Mouse (Mus musculus): ENCODE data around the gene Phf13. TPM values are rescaled to one million over a fixed set of nuclear protein-coding genes. Genes with fewer than 3 reads are reported as not detected.

Gene Phf13
- polyA plus RNA-seq, 1 experiment from 2014 or later = 32.1 TPM

DNA sequence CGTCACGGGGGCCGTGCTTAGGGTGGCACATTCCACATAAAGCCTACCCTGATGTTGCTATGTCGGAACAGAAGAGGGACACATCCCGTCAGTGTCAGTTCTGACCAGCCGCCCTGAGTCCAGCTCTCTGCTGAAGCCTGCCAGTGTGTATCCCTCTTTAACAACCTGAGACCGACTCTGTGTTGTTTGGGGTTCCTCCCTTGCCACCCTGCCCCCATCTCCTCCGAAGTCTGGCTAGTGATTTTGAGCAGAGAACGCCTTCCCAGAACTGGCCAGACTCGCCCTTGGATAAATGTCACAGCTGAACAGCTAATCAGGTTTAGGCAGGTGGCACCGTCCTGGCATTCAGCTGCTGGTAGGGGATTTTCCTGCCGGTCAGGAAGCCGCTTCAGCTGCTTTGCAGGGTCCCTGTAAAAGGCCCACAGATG lies 14.7 kb upstream of the Phf13 start:
- Histone ChIP-seq H3K27ac (peak overlapping the region; percentile 91; the same call in 1 of the 2 replicates), H3K9me3 (replicated peaks) (no peaks in the 10 kb centered on the region), H3K36me3 (peaks cover 37% of the 10 kb centered on the region), H3K4me3 (replicated peaks) (peak overlapping the region; percentile 85), H3K4me2 (peak overlapping the region; percentile 94), H3K9ac (peak overlapping the region; percentile 67), H3K27me3 (no peaks in the 10 kb centered on the region), H3K4me1 (peaks cover 55% of the 10 kb centered on the region)
- 15% methylated on average over 13 of the region's 13 CpGs for WGBS
- no peak for ATAC-seq (replicated peaks; ENCODE audit: low FRiP score)

DNA sequence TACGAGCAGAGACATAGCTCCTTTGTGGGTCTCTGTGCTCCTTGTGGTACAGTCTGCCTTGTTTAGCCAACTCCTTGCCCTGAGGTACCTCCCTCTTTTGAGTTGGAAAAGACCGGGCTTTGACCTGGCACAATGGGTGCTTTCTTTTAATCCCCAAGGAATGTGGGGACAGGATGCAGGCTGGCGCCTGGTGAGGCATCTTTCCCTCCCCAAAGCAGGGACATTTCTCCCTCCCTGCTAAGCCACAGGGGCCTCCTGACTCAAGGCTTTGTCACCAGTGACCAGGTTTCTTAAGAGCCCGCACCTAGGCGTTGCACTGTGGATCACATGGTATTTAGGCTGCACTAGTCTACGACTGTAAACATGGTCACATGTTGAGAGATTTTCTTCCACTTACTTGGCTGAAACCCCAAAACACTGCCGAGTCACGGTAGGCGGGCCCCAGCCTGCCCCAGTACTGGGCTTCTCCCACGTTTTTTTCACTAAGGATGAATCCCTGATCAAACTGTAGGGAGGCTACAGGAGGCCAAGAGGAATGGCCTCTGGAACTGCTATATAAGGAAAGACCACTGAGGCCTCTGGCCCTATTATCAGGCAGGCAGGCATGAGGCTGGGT lies 14.1 kb upstream of the Phf13 start:
- Histone ChIP-seq H3K4me2 (peak overlapping the region; percentile 94), H3K9me3 (replicated peaks) (no peaks in the 10 kb centered on the region), H3K4me1 (peaks cover 55% of the 10 kb centered on the region), H3K9ac (peak overlapping the region; percentile 67), H3K27me3 (no peaks in the 10 kb centered on the region), H3K27ac (peak overlapping the region; percentile 91), H3K36me3 (peaks cover 32% of the 10 kb centered on the region), H3K4me3 (replicated peaks) (peak overlapping the region; percentile 85)
- ATAC-seq (replicated peaks; ENCODE audit: low FRiP score) = peak; percentile 19
- WGBS = 3% methylated on average over 10 of the region's 10 CpGs

DNA sequence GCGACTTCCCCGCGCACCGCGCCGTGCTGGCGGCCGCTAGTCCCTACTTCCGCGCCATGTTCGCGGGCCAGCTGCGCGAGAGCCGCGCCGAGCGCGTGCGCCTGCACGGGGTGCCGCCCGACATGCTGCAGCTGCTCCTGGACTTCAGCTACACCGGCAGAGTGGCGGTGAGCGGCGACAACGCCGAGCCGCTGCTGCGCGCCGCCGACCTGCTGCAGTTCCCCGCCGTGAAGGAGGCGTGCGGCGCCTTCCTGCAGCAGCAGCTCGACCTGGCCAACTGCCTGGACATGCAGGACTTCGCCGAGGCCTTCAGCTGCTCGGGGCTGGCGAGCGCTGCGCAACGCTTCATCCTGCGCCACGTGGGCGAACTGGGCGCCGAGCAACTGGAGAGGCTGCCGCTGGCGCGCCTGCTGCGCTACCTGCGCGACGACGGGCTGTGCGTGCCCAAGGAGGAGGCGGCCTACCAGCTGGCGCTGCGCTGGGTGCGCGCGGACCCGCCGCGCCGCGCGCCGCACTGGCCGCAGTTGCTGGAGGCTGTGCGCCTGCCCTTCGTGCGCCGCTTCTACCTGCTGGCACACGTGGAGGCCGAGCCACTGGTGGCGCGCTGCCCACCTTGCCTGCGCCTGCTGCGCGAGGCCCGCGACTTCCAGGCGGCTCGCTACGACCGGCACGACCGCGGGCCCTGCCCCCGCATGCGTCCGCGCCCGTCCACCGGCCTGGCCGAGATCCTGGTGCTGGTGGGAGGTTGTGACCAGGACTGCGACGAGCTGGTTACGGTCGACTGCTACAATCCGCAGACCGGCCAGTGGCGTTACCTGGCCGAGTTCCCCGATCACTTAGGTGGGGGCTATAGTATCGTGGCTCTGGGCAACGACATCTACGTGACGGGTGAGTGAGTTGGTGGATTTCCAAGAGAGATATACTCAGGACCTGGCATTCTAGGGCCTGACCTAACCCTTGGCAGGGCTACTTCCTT lies 13.3 kb upstream of the Phf13 start:
- peak; percentile 66 for ATAC-seq (replicated peaks; ENCODE audit: low FRiP score)

DNA sequence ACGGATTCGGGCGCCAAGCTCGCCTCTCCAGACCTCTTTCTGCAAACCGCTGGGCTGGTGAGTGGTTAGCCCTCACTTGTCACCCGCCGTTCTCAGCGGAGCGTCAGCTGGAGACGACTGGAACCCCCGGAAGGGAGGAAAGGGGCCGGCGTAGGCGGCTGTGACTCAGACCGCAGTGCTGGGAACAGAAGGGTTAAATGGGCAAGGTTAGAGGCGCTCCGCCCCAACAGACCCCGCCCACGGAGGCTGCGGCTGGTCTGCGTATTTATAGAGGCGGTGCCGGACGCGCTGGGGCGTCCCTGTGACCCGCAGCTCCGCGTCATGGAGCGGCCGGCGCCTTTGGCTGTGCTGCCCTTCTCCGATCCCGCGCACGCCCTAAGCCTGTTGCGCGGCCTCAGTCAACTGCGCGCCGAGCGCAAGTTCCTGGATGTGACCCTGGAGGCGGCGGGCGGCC lies 12.6 kb upstream of the Phf13 start, which contains the start of gene Klhl21:
Gene Klhl21 (plus strand): TSS at position 182 of the 454 bp plus-strand sequence.
- peak; percentile 91 for ATAC-seq (replicated peaks; ENCODE audit: low FRiP score)
- Histone ChIP-seq H3K9me3 (replicated peaks) (no peaks in the 10 kb centered on the region), H3K27ac (peak within 1 kb of the TSS; percentile 91), H3K27me3 (no peaks in the 10 kb centered on the region), H3K9ac (peak within 1 kb of the TSS; percentile 67), H3K4me2 (peak within 1 kb of the TSS; percentile 94), H3K36me3 (peaks cover 16% of the 10 kb centered on the region), H3K4me3 (replicated peaks) (peak within 1 kb of the TSS; percentile 85), H3K4me1 (peaks cover 55% of the 10 kb centered on the region)
- WGBS = under 1% methylated on average over 45 of the region's 45 CpGs

More for the DNA sequence above, 13.3 kb upstream of the Phf13 start:
- Histone ChIP-seq H3K36me3 (peaks cover 23% of the 10 kb centered on the region), H3K4me2 (peak overlapping the region; percentile 94), H3K9ac (peak overlapping the region; percentile 67), H3K4me3 (replicated peaks) (peak overlapping the region; percentile 85), H3K4me1 (peaks cover 55% of the 10 kb centered on the region), H3K9me3 (replicated peaks) (no peaks in the 10 kb centered on the region), H3K27ac (peak overlapping the region; percentile 91), H3K27me3 (no peaks in the 10 kb centered on the region)
- WGBS = under 1% methylated on average over 115 of the region's 115 CpGs

DNA sequence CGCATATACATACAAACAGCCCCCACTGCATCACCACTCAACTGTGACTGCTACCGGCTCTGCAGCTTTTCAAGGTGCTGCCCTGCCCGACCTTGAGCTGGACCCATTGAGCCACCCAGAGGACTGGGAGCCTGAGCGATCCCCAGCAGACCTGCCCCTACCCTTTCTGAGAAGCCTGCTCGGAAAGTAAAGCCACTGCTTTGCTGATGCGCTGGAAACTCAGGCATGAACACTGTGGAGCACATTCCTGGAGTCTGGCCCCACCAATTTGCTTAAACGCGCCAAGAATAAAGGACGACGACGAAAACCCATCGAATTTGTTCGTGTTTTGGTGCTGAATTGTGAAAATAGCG lies 12.1 kb upstream of the Phf13 start:
- peak overlapping the region; percentile 67 for H3K9ac ChIP-seq
- no peaks in the 10 kb centered on the region for H3K27me3 ChIP-seq
- peaks cover 11% of the 10 kb centered on the region for H3K36me3 ChIP-seq
- under 1% methylated on average over 14 of the region's 14 CpGs for WGBS
- no peaks in the 10 kb centered on the region for H3K9me3 ChIP-seq (replicated peaks)
- ATAC-seq (replicated peaks; ENCODE audit: low FRiP score) = peak; percentile 5; the same call in 1 of the 2 replicates
- peak overlapping the region; percentile 91 for H3K27ac ChIP-seq
- peak overlapping the region; percentile 94 for H3K4me2 ChIP-seq
- peak overlapping the region; percentile 85 for H3K4me3 ChIP-seq (replicated peaks)
- peaks cover 54% of the 10 kb centered on the region for H3K4me1 ChIP-seq

DNA sequence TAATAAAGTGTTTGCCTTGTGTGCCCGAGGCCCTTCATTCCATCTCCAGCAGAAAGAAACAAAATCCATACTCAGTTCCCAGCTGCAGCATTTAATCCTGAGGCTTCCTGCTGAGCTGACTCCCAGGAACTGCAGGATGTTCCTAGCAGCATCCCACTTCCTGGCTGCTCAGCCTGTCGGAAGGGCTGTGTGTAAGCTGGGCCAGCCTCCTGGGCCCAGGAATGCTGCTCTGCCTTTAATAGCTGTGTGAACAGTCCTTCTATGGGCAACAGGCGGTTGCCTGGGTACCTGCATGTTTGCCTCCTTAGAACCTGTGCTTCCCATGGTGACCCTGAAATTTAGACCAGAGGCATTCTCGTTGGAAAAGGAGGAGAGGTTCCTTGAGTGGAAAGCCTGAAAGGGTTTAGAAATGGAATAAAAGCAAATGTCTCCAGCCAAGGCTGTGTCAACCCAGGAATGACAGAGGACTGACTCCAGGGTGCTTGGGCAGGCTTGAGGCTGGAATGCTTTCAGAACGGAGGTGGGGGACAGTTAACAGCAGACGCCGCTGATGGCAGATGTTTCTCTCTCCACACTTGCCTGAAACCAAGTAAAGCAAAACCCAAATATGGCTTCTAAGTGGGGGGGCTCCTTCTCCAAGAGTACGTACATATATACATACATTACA lies 11.6 kb upstream of the Phf13 start:
- H3K4me2 ChIP-seq = peak overlapping the region; percentile 94
- peak overlapping the region; percentile 67; the same call in 1 of the 2 replicates for H3K9ac ChIP-seq
- peaks cover 6% of the 10 kb centered on the region for H3K36me3 ChIP-seq
- WGBS = 6% methylated on average over 8 of the region's 8 CpGs
- peaks cover 49% of the 10 kb centered on the region for H3K4me1 ChIP-seq
- peak overlapping the region; percentile 91 for H3K27ac ChIP-seq
- peak overlapping the region; percentile 85 for H3K4me3 ChIP-seq (replicated peaks)
- H3K9me3 ChIP-seq (replicated peaks) = no peaks in the 10 kb centered on the region
- ATAC-seq (replicated peaks; ENCODE audit: low FRiP score) = no peak
- H3K27me3 ChIP-seq = no peaks in the 10 kb centered on the region

DNA sequence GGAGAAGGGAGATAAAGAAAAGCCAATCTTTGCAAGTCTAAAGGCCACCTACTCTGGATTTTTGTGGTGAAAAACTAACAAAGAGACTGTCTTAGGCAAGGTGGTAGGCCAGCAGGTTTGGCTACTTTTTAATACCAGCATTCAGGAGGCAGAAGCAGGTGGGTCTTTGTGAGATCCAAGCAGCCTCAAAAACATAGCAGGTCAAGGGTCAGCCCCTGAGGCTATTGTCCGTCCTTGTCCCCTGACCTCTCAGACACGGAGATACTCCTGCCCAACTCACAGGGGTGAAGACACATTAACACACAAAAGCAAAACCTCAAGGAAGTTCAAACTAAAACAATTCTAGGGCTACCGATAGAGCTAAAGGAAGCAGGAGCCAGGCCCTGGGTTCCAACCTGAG lies 10.8 kb upstream of the Phf13 start:
- no peak for ATAC-seq (replicated peaks; ENCODE audit: low FRiP score)
- Histone ChIP-seq H3K4me2 (no peak overlapping the region), H3K27me3 (no peaks in the 10 kb centered on the region), H3K27ac (no peak overlapping the region), H3K9ac (no peak overlapping the region), H3K4me3 (replicated peaks) (no peak overlapping the region), H3K36me3 (no peaks in the 10 kb centered on the region), H3K9me3 (replicated peaks) (no peaks in the 10 kb centered on the region), H3K4me1 (peaks cover 48% of the 10 kb centered on the region)
- WGBS = 46% methylated on average over 3 of the region's 3 CpGs

DNA sequence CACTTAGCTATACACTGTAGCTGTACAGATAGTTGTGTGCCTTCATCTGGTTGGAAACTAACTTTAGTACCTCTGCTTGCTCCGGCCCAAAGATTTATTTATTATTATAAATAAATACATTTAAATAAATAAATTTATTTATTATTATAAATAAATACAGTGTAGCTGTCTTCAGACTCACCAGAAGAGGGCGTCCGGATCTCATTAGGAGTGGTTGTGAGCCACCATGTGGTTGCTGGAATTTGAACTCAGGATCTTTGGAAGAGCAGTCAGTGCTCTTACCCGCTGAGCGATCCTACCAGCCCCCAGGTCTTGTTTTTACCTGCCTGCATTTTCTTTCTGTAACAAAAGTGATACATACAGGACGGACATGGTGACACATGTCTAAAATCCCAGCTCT lies 10.1 kb upstream of the Phf13 start:
- no peak overlapping the region for H3K4me2 ChIP-seq
- no peak overlapping the region for H3K9ac ChIP-seq
- H3K4me3 ChIP-seq (replicated peaks) = no peak overlapping the region
- no peaks in the 10 kb centered on the region for H3K36me3 ChIP-seq
- peaks cover 42% of the 10 kb centered on the region for H3K4me1 ChIP-seq
- H3K9me3 ChIP-seq (replicated peaks) = no peaks in the 10 kb centered on the region
- no peak overlapping the region for H3K27ac ChIP-seq
- no peaks in the 10 kb centered on the region for H3K27me3 ChIP-seq
- no peak for ATAC-seq (replicated peaks; ENCODE audit: low FRiP score)
- WGBS = 81% methylated on average over 6 of the region's 6 CpGs

DNA sequence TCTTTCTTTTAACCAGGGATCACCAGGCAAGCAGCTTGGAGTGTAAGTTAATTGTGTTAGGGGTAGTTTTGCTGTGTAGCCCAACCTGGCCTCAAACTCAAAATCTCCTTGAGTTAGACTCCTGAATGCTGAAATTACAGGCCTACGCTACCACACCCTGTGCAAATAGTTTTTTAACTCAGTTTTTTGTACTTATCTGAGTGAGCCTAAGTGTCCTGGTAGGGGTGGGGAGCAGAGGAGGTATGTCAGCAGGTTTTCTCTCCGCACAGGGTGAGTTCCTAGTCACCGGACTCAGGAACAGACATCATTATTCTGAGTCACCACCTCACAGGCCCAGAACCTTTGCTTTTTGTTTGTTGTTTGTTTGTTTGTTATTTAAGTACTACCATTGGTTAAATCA lies 6.0 kb upstream of the Phf13 start:
- no peak overlapping the region for H3K27ac ChIP-seq
- 95% methylated on average over 3 of the region's 3 CpGs for WGBS

DNA sequence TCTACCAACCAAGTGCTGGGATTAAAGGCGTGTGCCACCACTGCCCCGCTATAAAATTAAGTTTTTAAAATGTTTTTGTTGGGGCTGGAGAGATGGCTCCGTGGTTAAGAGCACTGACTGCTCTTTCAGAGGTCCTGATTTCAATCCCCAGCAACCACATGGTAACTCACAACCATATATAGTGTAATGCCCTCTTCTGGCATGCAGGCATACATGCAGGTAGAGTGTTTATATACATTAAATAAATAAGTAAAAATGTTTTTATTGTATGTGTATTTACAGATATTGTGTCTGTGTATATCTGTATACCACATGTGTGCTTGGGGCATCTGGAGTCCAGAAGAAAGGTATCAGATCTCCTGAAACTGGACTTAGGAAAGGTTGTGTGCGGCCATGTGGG lies 5.3 kb upstream of the Phf13 start:
- no peak overlapping the region for H3K4me2 ChIP-seq
- no peaks in the 10 kb centered on the region for H3K36me3 ChIP-seq
- peaks cover 15% of the 10 kb centered on the region for H3K4me1 ChIP-seq
- ATAC-seq (replicated peaks; ENCODE audit: low FRiP score) = no peak
- H3K9ac ChIP-seq = no peak overlapping the region
- WGBS = 69% methylated on average over 4 of the region's 4 CpGs
- H3K27me3 ChIP-seq = no peaks in the 10 kb centered on the region
- H3K9me3 ChIP-seq (replicated peaks) = no peaks in the 10 kb centered on the region
- no peak overlapping the region for H3K4me3 ChIP-seq (replicated peaks)
- H3K27ac ChIP-seq = no peak overlapping the region

More for the DNA sequence above, 6.0 kb upstream of the Phf13 start:
- H3K9ac ChIP-seq = no peak overlapping the region
- ATAC-seq (replicated peaks; ENCODE audit: low FRiP score) = no peak
- no peak overlapping the region for H3K4me2 ChIP-seq
- no peaks in the 10 kb centered on the region for H3K36me3 ChIP-seq
- H3K27me3 ChIP-seq = no peaks in the 10 kb centered on the region
- peaks cover 21% of the 10 kb centered on the region for H3K4me1 ChIP-seq
- H3K9me3 ChIP-seq (replicated peaks) = no peaks in the 10 kb centered on the region
- no peak overlapping the region for H3K4me3 ChIP-seq (replicated peaks)

DNA sequence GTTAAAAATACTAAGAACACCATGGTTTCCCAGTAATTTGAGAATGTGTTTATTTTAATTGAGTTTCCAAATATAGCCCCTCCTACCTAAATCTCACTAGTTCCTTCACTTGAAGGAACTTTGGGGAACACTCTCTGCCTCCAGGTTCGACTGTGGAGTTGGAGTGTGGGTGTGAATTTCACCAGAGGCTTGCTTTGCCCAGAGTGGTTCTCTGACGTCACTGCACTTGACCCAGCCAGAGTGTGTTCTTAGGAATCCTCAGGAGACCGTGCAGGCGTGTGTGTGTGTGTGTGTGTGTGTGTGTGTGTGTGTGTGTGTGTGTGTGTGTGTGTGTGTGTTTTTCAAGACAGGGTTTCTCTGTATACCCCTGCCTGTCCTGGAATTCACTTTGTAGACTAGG lies 4.8 kb upstream of the Phf13 start:
- H3K9me3 ChIP-seq (replicated peaks) = no peaks in the 10 kb centered on the region

More for the DNA sequence above, 4.8 kb upstream of the Phf13 start:
- Histone ChIP-seq H3K4me3 (replicated peaks) (no peak overlapping the region), H3K27ac (no peak overlapping the region), H3K9ac (no peak overlapping the region), H3K4me1 (peaks cover 15% of the 10 kb centered on the region), H3K4me2 (no peak overlapping the region), H3K27me3 (no peaks in the 10 kb centered on the region), H3K36me3 (no peaks in the 10 kb centered on the region)
- ATAC-seq (replicated peaks; ENCODE audit: low FRiP score) = no peak
- WGBS = 23% methylated on average over 4 of the region's 4 CpGs

Measured in kidney, embryonic 15.5 days (tissue).